ENCODE assay signal across 9 mouse cellular contexts in the genomic region with DNA sequence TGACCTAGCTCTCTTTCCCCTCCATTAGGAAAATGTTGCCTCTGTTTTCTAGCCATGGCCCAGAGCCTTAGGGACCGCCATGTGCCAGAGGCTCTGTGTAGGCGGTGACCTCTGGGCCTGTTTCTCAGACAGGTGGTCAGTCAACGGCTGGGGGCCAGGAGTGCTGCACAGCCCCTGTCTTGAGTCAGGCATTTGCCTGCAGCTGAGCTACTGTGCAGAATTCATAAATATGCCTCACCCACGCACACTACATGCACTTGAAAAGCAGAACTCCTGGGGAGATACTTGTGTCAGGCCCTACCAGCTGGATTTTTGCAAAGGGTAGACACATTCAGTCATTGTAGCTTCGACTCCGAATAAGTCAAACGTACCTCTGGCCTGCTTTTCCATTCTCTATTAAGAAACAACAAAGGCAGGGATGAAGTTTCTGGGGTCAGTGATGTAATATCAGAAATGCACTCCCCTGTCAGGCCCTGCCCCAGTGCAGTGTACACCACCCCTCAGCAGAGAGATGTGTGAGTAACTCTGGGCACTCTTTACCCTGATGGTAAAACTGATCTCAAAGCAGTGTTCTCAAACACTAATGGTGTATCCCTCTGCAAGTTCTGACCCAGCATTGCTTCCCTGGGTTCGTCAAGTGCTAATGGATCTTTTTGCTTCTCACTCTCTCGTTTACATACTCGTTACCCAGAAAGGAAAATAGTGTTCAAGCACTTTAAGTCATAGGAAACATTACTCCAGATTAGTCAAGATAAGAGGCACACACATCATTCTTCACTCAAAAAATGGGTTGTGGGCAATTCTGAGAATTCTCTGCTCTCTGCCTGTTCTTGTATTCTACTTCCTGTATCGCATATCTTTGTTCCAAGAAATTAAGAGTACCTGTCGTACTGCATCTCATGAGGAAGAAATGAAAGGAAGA.
DNase-seq lines count a peak whose midpoint lies in the region; ATAC-seq and TF ChIP-seq lines count a peak whose summit lies in the region.
"Had no signal": no experiment of that assay in that cellular context is flagged by ENCODE, and none has a peak within 500 bp of the region (broad histone marks: within the 10 kb centered on the region; RNA-seq: fewer than 3 reads in every experiment).

No protein-coding gene starts in this region.

- no peak overlapping the region for H3K27ac ChIP-seq in layer of hippocampus, adult 2 months
- peak overlapping the region; percentile 57 for H3K27ac ChIP-seq in macrophage
- H3K27ac ChIP-seq: hindbrain, embryonic 15.5 days had no signal

- 33% methylated on average over 12 of the region's 12 CpGs for WGBS in macrophage (ENCODE audit: missing documents)

- peak overlapping the region; percentile 33; the same call in 1 of the 2 replicates for H3K4me3 ChIP-seq in layer of hippocampus, adult 2 months
- H3K4me3 ChIP-seq in macrophage (ENCODE audit: inconsistent target), result peak overlapping the region; percentile 5; the same call in 1 of the 2 replicates
- H3K4me3 ChIP-seq: hindbrain, embryonic 15.5 days had no signal

- ATAC-seq in erythroblast, adult 5-6 weeks (replicated peaks; ENCODE audit: low FRiP score, poor library complexity, severe bottlenecking), result no peak

- peaks cover 23% of the 10 kb centered on the region; the same call in 1 of the 2 replicates for H3K36me3 ChIP-seq in macrophage (ENCODE audit: inconsistent target)
- H3K36me3 ChIP-seq: hindbrain, embryonic 15.5 days had no signal

- DNase-seq in layer of hippocampus, adult 2 months (ENCODE audit: low spot score in 2 of 2), result no peak
- DNase-seq in layer of hippocampus, adult 9-11 months, result no peak
- peak; percentile 12 for DNase-seq in T-cell, adult 2 months (ENCODE audit: low spot score)
- peak; percentile 48 for DNase-seq in gastrocnemius, postnatal 25 days
- DNase-seq in urinary bladder, adult 2 months (ENCODE audit: low spot score), result no peak
- DNase-seq in retina, postnatal 1 day, result no peak

- H3K79me2 ChIP-seq in macrophage (ENCODE audit: inconsistent target), result peaks cover 100% of the 10 kb centered on the region

- no peak for TF ChIP-seq CTCF in layer of hippocampus, adult 2 months (conservative IDR thresholded peaks at IDR 0.05)

Comparison
In these comparisons a context has a peak if more than half of its experiments do, and no peak if none do; other contexts are left out.
1. DNase-seq: peak in T-cell, adult 2 months (single experiment) and gastrocnemius, postnatal 25 days (single experiment); none in layer of hippocampus, adult 2 months (0 of 2), layer of hippocampus, adult 9-11 months (single experiment), urinary bladder, adult 2 months (single experiment) and retina, postnatal 1 day (single experiment).